Mouse (Mus musculus) testis, adult 2 months (tissue): ENCODE measurements around the gene Pias1.

Experiments used
- CTCF ChIP-seq: fragments of 200-500 bp; IDR thresholded peaks from 2 replicates; pipeline ENCODE4 v1.5.1; 2012; ENCODE audit warnings: low read depth, mild to moderate bottlenecking, inconsistent platforms, low read length, moderate library complexity; ENCODE audit not compliant: control insufficient read depth, insufficient read depth, insufficient replicate concordance
- POLR2A ChIP-seq: fragments of 200-500 bp; IDR thresholded peaks from 2 replicates; pipeline ENCODE4 v1.6.1; 2012; ENCODE audit warnings: low read depth, mild to moderate bottlenecking, inconsistent platforms, low read length, moderate library complexity; ENCODE audit not compliant: control insufficient read depth

- TF ChIP-seq CTCF, result no peak
- TF ChIP-seq POLR2A, result no peak
Observed at GRCm38 (mm10) chr9:63035431-63035830, 47.7 kb upstream of the Pias1 start.
